ENCODE assay signal across 28 mouse cellular contexts in the genomic region with DNA sequence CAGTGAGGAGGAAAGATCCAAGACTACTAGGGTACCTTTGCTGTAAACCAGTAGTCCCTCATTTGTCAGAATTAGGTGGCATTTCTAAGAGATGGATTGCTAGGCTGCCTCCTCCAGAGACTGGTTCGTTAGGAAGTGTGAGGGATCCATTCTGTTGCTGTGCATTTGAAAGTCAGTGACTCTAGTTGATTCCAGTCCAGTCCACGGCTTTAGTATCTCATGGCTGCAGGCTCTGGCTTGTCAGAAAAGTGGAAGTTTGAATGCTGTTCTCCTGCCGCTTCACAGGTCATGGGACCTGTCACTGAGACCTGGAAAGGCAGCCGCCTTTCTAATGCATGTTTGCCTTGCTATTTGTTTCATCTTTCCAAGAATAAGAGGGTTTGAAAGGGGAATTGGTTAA.
"Had no signal": no experiment of that assay in that cellular context is flagged by ENCODE, and none has a peak within 500 bp of the region (broad histone marks: within the 10 kb centered on the region; RNA-seq: fewer than 3 reads in every experiment).

No protein-coding gene starts in this region.

- DNase-seq: heart, postnatal 10 days; heart, postnatal 36 days; heart, postnatal 4 days; kidney, adult 11 months; kidney, adult 18-20 months; kidney, adult 8-10 months; kidney, postnatal 10 days; kidney, postnatal 14 days; kidney, postnatal 25 days; kidney, postnatal 36 days; kidney, postnatal 4 days; layer of hippocampus, adult 9-11 months; layer of hippocampus, postnatal 36 days had no signal

- H3K27ac ChIP-seq: heart, embryonic 13.5 days; heart, embryonic 15.5 days; hindbrain, embryonic 10.5 days; hindbrain, embryonic 12.5 days; hindbrain, embryonic 13.5 days; hindbrain, embryonic 14.5 days; hindbrain, embryonic 15.5 days; hindbrain, postnatal 0 days; intestine, embryonic 15.5 days; kidney, embryonic 15.5 days; kidney, postnatal 0 days; layer of hippocampus, adult 2 months; left cerebral cortex, adult 2 months had no signal

- H3K27me3 ChIP-seq: heart, embryonic 12.5 days; heart, embryonic 13.5 days; heart, embryonic 15.5 days; hindbrain, embryonic 12.5 days; hindbrain, embryonic 13.5 days; hindbrain, embryonic 15.5 days; intestine, embryonic 15.5 days; kidney, embryonic 15.5 days had no signal

- H3K9ac ChIP-seq: heart, embryonic 12.5 days; heart, embryonic 13.5 days; heart, embryonic 15.5 days; hindbrain, embryonic 12.5 days; hindbrain, embryonic 13.5 days; hindbrain, embryonic 14.5 days; hindbrain, embryonic 15.5 days; intestine, embryonic 15.5 days; kidney, embryonic 15.5 days had no signal

- H3K4me1 ChIP-seq: hindbrain, embryonic 10.5 days; intestine, embryonic 15.5 days had no signal

- H3K4me3 ChIP-seq: heart, embryonic 12.5 days; heart, embryonic 13.5 days; heart, embryonic 15.5 days; hindbrain, embryonic 10.5 days; hindbrain, embryonic 12.5 days; hindbrain, embryonic 13.5 days; hindbrain, embryonic 15.5 days; intestine, embryonic 15.5 days; kidney, embryonic 15.5 days; layer of hippocampus, adult 2 months; left cerebral cortex, adult 2 months had no signal

- H3K4me2 ChIP-seq: heart, embryonic 11.5 days; heart, embryonic 12.5 days; heart, embryonic 13.5 days; heart, embryonic 15.5 days; hindbrain, embryonic 12.5 days; hindbrain, embryonic 13.5 days; hindbrain, embryonic 14.5 days; hindbrain, embryonic 15.5 days; intestine, embryonic 15.5 days; kidney, embryonic 15.5 days had no signal

- H3K36me3 ChIP-seq: intestine, embryonic 15.5 days had no signal

- H3K9me3 ChIP-seq: heart, embryonic 12.5 days; heart, embryonic 13.5 days; heart, embryonic 15.5 days; hindbrain, embryonic 10.5 days; hindbrain, embryonic 12.5 days; hindbrain, embryonic 13.5 days; hindbrain, embryonic 15.5 days; intestine, embryonic 15.5 days; kidney, embryonic 15.5 days had no signal
